Mouse (Mus musculus) liver, embryonic 14.5 days (tissue): ENCODE measurements at regions not wholly inside any gene's neighbourhood (a gene's known extent, or its start where the extent isn't known, plus 50 kb on each side); places are given as distances from the start of the nearest gene placed in this dataset.

Experiments
- ATAC-seq: fragments of 200-750 bp; cut with Nextera tagmentation; 2 replicates; pipeline ENCODE4 v1.8.0; 2017; ENCODE audit warnings: moderate number of reproducible peaks, mild to moderate bottlenecking, moderate library complexity; ENCODE audit not compliant: insufficient read depth
- DNase-seq, 3 experiments: peaks; one replicate each; pipeline ENCODE4 v3.0.0-alpha.2; 2012 to 2013; ENCODE audit warnings: low read depth in 3 of 3, low spot score in 3 of 3
- H3K27ac ChIP-seq: fragments of 300-500 bp; sonication (generic); 2 replicates; pipeline ENCODE4 v1.5.1; 2014; ENCODE audit warnings: moderate library complexity, mild to moderate bottlenecking, control low read depth, inconsistent platforms
- H3K27me3 ChIP-seq: fragments of 300-500 bp; sonication (generic); 2 replicates; pipeline ENCODE4 v1.6.1; 2014; ENCODE audit warnings: mild to moderate bottlenecking, low read length, moderate library complexity; ENCODE audit not compliant: control insufficient read depth, insufficient read depth
- H3K36me3 ChIP-seq: fragments of 300-500 bp; sonication (generic); replicated peaks from 2 replicates; pipeline ENCODE4 v1.6.1; 2014; ENCODE audit warnings: low read depth; ENCODE audit not compliant: control insufficient read depth, insufficient read depth
- H3K4me1 ChIP-seq, 2 experiments: fragments of 200-500 bp in 1 of 2; fragments of 300-500 bp in 1 of 2; sonication (generic) in 1 of 2; replicated peaks; 2 replicates each; pipeline ENCODE4 v1.6.1; 2012 to 2014; ENCODE audit warnings: antibody characterized with exemption in 1 of 2, inconsistent platforms in 1 of 2, low read length in 1 of 2; ENCODE audit not compliant: control insufficient read depth in 2 of 2, insufficient read depth in 2 of 2
- H3K4me2 ChIP-seq: fragments of 300-500 bp; sonication (generic); 2 replicates; pipeline ENCODE4 v1.6.1; 2014; ENCODE audit warnings: low read depth, mild to moderate bottlenecking, control low read depth, moderate library complexity
- H3K4me3 ChIP-seq, 2 experiments: fragments of 200-500 bp in 1 of 2; fragments of 300-500 bp in 1 of 2; sonication (generic) in 1 of 2; 2 replicates each; pipeline ENCODE4 v1.5.1; 2012 to 2014; ENCODE audit warnings: low read depth in 2 of 2, low read length in 2 of 2, mild to moderate bottlenecking in 2 of 2, control low read depth in 1 of 2, inconsistent platforms in 1 of 2, moderate library complexity in 1 of 2; ENCODE audit not compliant: insufficient read depth in 1 of 2
- H3K9ac ChIP-seq: fragments of 300-500 bp; sonication (generic); replicated peaks from 2 replicates; pipeline ENCODE4 v1.6.1; 2014; ENCODE audit warnings: mild to moderate bottlenecking, control low read depth, moderate library complexity
- H3K9me3 ChIP-seq: fragments of 300-500 bp; sonication (generic); 2 replicates; pipeline ENCODE4 v1.6.1; 2016; ENCODE audit warnings: low read length, mixed read lengths; ENCODE audit not compliant: control insufficient read depth
- CTCF ChIP-seq: IDR thresholded peaks from 2 replicates; pipeline ENCODE4 v1.5.1; 2016; ENCODE audit warnings: antibody characterized with exemption, low read depth, control low read depth
- EP300 ChIP-seq: IDR thresholded peaks from 2 replicates; pipeline ENCODE4 v1.6.1; 2016; ENCODE audit warnings: antibody characterized with exemption, low read depth
- WGBS: fragments of 180-500 bp; shearing (Covaris S2); extraction: QIAGEN DNeasy Blood & Tissue Kit; methylation state at CpG from one replicate; pipeline ENCODE4 v1.1.7; 2014; ENCODE audit not compliant: insufficient replicate concordance; 5-methylcytosine and 5-hydroxymethylcytosine counted together

DNA sequence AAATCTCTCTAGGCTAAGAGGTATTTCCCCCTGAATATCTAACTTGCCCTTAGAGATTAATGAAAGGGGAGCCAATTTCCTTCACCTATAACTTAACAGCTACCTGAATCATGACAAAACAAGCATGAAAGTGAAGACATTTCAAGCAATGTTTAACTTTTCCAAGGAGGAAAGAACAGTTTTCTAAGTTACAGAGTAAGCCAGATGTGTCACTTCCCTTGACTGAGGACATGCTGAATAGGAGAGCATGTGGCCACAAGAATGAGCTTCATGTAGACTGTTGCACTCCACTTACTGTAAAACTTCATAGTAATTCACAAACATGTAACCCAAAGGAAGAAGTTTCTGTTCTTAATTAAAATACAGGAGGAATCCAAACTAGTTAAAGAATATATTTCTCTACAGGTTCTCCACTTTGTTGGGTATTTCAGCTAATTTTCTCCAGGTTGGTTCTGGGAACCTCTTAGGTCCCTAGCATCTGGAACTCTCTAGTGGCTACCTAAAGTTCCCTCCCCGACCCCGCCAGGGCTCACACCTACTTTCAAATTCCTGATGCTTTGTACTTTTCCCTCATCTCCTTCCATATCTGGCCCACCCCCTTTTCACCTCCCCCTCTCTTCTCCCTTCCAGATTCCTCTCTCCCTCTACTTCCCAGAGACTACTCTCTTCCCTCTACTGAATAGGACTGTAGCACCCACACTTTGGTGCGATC, 142.0 kb upstream of the Tyrp1 start:
- no peaks in the 10 kb centered on the region for H3K4me1 ChIP-seq
- no peaks in the 10 kb centered on the region for H3K27me3 ChIP-seq
- no peak overlapping the region for H3K27ac ChIP-seq
- H3K9me3 ChIP-seq, result no peaks in the 10 kb centered on the region
- no peak overlapping the region for H3K4me2 ChIP-seq
- DNase-seq (no peak), ATAC-seq (no peak)
- no peaks in the 10 kb centered on the region for H3K36me3 ChIP-seq
- no peak overlapping the region for H3K9ac ChIP-seq
- no peak overlapping the region for H3K4me3 ChIP-seq
- TF ChIP-seq EP300 (no peak), CTCF (no peak)
- WGBS, result 76% methylated on average over 3 of the region's 3 CpGs

DNA sequence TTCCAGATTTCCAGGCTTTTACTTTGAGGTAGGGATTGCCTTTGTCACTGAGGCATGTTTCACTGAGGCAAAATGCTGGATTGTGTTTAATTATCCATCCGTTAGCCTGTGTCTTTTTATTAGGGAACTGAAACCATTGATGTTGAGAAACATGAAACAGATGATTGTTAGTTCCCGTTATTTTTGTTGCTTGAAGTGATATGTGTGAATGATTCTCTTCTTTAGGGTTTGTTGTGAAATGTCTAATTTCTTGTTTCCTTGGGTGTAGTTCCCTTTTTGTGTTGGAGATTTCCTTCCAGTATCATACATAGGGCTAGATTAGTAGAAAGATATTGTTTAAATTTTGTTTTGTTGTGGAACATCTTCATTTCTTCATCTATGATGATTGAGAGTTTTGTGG, 121.2 kb upstream of the Tyrp1 start:
- ATAC-seq (no peak), DNase-seq (peak in 1 of 3 experiments; percentile 3)
- TF ChIP-seq EP300 (no peak), CTCF (no peak)
- Histone ChIP-seq H3K27ac (no peak overlapping the region), H3K4me2 (no peak overlapping the region), H3K4me1 (no peaks in the 10 kb centered on the region), H3K9me3 (no peaks in the 10 kb centered on the region), H3K36me3 (no peaks in the 10 kb centered on the region), H3K9ac (no peak overlapping the region), H3K27me3 (no peaks in the 10 kb centered on the region), H3K4me3 (no peak overlapping the region)
- 45% methylated on average over 2 of the region's 2 CpGs for WGBS

DNA sequence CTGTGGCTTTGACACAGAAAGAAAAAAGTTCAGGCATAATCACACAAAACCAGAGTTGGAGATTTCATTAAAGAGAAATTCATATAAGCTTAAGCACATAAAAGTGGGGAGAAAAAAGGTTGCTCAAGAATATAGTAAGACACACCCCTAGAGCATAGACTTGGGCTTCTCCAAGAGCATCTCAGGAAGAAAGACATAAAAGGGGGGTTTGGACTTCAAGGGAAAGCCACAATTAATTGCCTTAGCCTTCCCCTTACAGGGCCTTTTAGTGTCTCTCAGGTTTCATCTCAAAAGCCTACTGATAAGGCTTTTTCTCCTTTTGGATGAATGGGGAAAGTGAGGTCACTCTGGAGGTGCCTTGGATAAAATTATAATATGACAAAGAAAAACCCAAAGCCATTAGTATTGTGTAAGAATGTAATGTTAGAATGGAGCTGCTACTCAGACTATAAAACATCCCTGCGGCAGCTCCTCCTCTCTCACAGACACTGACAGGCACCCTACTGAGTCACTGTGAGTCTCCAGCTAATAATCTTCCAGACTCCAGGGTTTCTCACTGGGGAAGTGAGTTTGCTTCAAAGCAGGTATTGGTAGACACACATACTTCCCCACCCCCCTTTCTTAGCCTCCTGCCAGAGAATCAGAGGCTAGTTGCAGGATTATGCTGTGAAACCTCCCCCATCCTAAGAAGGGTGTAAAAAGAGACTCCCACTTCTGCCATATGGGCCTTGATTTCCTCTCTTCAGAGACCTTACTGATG, 88.8 kb upstream of the Tyrp1 start:
- Histone ChIP-seq H3K27ac (no peak overlapping the region), H3K9me3 (no peaks in the 10 kb centered on the region), H3K9ac (no peak overlapping the region), H3K36me3 (no peaks in the 10 kb centered on the region), H3K4me1 (no peaks in the 10 kb centered on the region), H3K4me2 (no peak overlapping the region), H3K27me3 (no peaks in the 10 kb centered on the region), H3K4me3 (no peak overlapping the region)
- WGBS, result 42% methylated on average over 1 of the region's 1 CpGs
- DNase-seq (no peak), ATAC-seq (no peak)
- TF ChIP-seq CTCF (no peak), EP300 (no peak)

DNA sequence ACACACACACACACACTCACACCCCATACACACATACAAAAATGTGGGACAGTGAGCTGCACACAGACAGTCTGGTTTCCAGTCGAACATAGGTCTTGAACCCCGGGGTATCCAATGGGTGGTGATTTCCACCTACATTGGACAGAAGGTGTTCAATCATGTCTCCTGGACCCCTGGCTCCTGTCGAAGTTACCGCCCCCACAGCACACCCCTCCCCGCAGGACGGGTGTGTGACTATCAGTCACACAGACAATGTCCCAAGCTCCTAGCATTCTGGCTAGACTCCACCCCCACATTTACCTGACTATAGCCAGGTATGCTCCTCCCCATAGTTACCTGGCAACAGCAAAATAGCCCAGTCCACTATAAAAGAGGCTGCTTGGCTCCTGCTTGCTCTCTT, 81.7 kb upstream of the Tyrp1 start:
- no peak for TF ChIP-seq EP300
- no peak for TF ChIP-seq CTCF
- no peaks in the 10 kb centered on the region for H3K4me1 ChIP-seq
- WGBS, result 65% methylated on average over 6 of the region's 6 CpGs

DNA sequence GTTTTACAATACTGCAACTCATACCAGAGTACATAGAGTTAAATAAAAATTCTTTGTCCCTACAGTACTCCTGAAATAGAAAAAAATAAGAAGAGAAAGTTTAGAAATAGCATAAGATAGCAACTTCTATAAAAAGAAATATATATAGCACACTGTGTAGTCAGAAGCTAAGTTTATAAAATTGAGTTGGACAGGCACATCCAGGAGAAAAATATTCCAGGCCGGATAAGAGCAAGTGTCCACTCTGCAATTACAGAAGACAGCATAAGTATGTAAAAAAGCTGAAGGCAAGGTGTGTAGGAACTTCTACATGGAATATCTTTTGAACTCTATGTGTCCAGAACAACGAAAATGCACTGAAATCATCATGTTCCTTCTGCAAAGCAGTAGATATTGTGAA, 77.8 kb upstream of the Tyrp1 start:
- H3K9me3 ChIP-seq, result no peaks in the 10 kb centered on the region
- H3K27me3 ChIP-seq, result no peaks in the 10 kb centered on the region
- 42% methylated on average over 2 of the region's 2 CpGs for WGBS
- no peaks in the 10 kb centered on the region for H3K36me3 ChIP-seq
- H3K4me2 ChIP-seq, result no peak overlapping the region
- no peak for TF ChIP-seq EP300
- TF ChIP-seq CTCF, result no peak
- ATAC-seq, result no peak
- no peak overlapping the region for H3K4me3 ChIP-seq
- H3K9ac ChIP-seq, result no peak overlapping the region
- no peaks in the 10 kb centered on the region for H3K4me1 ChIP-seq
- DNase-seq, result no peak
- H3K27ac ChIP-seq, result no peak overlapping the region

More for the DNA sequence above, 81.7 kb upstream of the Tyrp1 start:
- Histone ChIP-seq H3K4me2 (no peak overlapping the region), H3K9me3 (no peaks in the 10 kb centered on the region), H3K27me3 (no peaks in the 10 kb centered on the region), H3K36me3 (no peaks in the 10 kb centered on the region), H3K9ac (no peak overlapping the region), H3K4me3 (no peak overlapping the region), H3K27ac (no peak overlapping the region)
- no peak for DNase-seq
- no peak for ATAC-seq
